Mouse (Mus musculus): ENCODE results near the gene Aoc1. TPM values are rescaled to one million over a fixed set of nuclear protein-coding genes. Genes with fewer than 3 reads are reported as not detected.

Gene Aoc1
- polyA plus RNA-seq, 1 experiment from 2014 or later = not detected

DNA sequence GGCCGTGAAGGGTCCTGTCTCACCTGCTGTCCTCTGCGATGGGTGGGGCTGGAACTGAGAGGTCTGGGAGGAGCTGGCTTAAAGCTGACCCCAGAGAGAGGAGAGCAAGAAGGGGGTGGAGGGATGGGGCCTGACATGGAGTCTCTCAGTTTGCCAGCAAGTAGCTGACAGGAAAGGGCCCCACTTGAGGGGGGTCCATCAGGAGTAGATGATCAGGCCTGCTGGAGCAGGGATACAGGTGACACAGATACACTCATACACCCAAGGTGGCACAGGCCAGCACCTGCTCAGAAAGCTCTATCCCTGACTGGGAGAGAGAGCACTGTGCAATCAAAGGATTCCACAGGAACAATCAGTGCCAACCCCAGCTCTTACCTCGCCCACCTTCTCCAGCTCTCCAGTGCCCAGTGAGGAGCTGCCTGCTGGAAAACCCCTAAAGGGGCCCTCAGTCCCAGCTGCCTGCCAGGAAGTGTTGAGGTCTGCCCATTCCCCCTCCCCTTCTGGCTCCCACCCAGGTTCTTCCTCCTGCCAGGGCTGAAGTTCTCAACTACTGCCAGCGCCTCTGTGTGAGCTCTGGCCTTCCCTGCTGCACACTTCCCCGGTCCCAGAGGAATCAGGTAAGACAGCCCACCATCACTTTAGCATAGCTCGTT is 31.6 kb upstream of the Aoc1 start, which contains the start of gene Tmem176b:
Gene Tmem176b, minus strand, starts transcription at position 524 of the 653 bp plus-strand sequence.
- Histone ChIP-seq H3K36me3 (peaks cover 34% of the 10 kb centered on the region), H3K4me3 (peak within 1 kb of the TSS; percentile 52), H3K4me1 (peaks cover 30% of the 10 kb centered on the region), H3K9me3 (replicated peaks) (no peaks in the 10 kb centered on the region), H3K27ac (peak within 1 kb of the TSS; percentile 86), H3K27me3 (ENCODE audit: low read depth, poor library complexity, severe bottlenecking) (no peaks in the 10 kb centered on the region)
- DNase-seq (ENCODE audit: low spot score) = peak; percentile 81
- WGBS = 16% methylated on average over 6 of the region's 6 CpGs

- H3K4me3 ChIP-seq = peak overlapping the region; percentile 52
- WGBS = 73% methylated on average over 11 of the region's 11 CpGs
- no peaks in the 10 kb centered on the region for H3K27me3 ChIP-seq (ENCODE audit: low read depth, poor library complexity, severe bottlenecking)
- H3K36me3 ChIP-seq = peaks cover 34% of the 10 kb centered on the region
- H3K9me3 ChIP-seq (replicated peaks) = no peaks in the 10 kb centered on the region
- H3K27ac ChIP-seq = peak overlapping the region; percentile 86
- no peak for DNase-seq (ENCODE audit: low spot score)
- peaks cover 30% of the 10 kb centered on the region for H3K4me1 ChIP-seq
Observed at GRCm38 (mm10) chr6:48842111-48842842, 30.4 kb upstream of the Aoc1 start.

- Histone ChIP-seq H3K4me3 (no peak overlapping the region), H3K36me3 (peaks cover 29% of the 10 kb centered on the region), H3K27ac (no peak overlapping the region), H3K27me3 (ENCODE audit: low read depth, poor library complexity, severe bottlenecking) (no peaks in the 10 kb centered on the region), H3K9me3 (replicated peaks) (no peaks in the 10 kb centered on the region), H3K4me1 (peaks cover 25% of the 10 kb centered on the region)
- no peak for DNase-seq (ENCODE audit: low spot score)
- 64% methylated on average over 4 of the region's 4 CpGs for WGBS
Observed at GRCm38 (mm10) chr6:48845086-48845485, 27.6 kb upstream of the Aoc1 start.

GRCm38 (mm10) chr6:48851820-48852491 is 20.7 kb upstream of the Aoc1 start:
- no peaks in the 10 kb centered on the region for H3K36me3 ChIP-seq
- peak overlapping the region; percentile 48 for H3K4me3 ChIP-seq
- H3K27me3 ChIP-seq (ENCODE audit: low read depth, poor library complexity, severe bottlenecking) = no peaks in the 10 kb centered on the region
- H3K27ac ChIP-seq = peak overlapping the region; percentile 89
- peak; percentile 81 for DNase-seq (ENCODE audit: low spot score)
- H3K4me1 ChIP-seq = peaks cover 8% of the 10 kb centered on the region
- 1% methylated on average over 29 of the region's 29 CpGs for WGBS
- no peaks in the 10 kb centered on the region for H3K9me3 ChIP-seq (replicated peaks)

DNA sequence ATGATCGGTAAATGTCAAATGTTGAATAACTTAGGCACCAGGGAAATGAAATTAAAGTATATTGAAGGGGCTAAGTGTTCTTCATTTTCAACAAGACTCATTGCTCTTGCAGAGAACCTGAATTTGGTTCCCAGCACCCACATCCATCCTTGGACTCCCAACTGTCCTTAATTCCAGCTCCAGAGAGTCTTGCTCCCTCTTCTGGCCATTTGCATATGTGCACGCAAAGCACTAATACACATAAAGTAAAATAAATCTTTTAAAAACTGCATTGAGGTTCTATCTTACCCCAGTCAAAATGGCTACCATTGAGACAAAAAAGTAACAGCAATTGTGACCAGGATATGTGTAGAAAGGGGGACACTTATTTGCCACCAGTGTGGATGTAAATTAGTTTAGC is 18.5 kb upstream of the Aoc1 start:
- no peaks in the 10 kb centered on the region for H3K9me3 ChIP-seq (replicated peaks)
- no peak for DNase-seq (ENCODE audit: low spot score)
- peaks cover 8% of the 10 kb centered on the region for H3K4me1 ChIP-seq
- no peaks in the 10 kb centered on the region for H3K36me3 ChIP-seq
- H3K27me3 ChIP-seq (ENCODE audit: low read depth, poor library complexity, severe bottlenecking) = no peaks in the 10 kb centered on the region
- H3K4me3 ChIP-seq = no peak overlapping the region
- 98% methylated on average over 2 of the region's 2 CpGs for WGBS
- no peak overlapping the region for H3K27ac ChIP-seq

- no peak for DNase-seq (ENCODE audit: low spot score)
- H3K27me3 ChIP-seq (ENCODE audit: low read depth, poor library complexity, severe bottlenecking) = no peaks in the 10 kb centered on the region
- WGBS = 56% methylated on average over 8 of the region's 8 CpGs
- H3K4me1 ChIP-seq = peaks cover 4% of the 10 kb centered on the region; the same call in 1 of the 2 replicates
- no peak overlapping the region for H3K27ac ChIP-seq
- no peaks in the 10 kb centered on the region for H3K9me3 ChIP-seq (replicated peaks)
- no peaks in the 10 kb centered on the region for H3K36me3 ChIP-seq
- no peak overlapping the region for H3K4me3 ChIP-seq
Observed at GRCm38 (mm10) chr6:48857613-48858302, 14.9 kb upstream of the Aoc1 start.

DNA sequence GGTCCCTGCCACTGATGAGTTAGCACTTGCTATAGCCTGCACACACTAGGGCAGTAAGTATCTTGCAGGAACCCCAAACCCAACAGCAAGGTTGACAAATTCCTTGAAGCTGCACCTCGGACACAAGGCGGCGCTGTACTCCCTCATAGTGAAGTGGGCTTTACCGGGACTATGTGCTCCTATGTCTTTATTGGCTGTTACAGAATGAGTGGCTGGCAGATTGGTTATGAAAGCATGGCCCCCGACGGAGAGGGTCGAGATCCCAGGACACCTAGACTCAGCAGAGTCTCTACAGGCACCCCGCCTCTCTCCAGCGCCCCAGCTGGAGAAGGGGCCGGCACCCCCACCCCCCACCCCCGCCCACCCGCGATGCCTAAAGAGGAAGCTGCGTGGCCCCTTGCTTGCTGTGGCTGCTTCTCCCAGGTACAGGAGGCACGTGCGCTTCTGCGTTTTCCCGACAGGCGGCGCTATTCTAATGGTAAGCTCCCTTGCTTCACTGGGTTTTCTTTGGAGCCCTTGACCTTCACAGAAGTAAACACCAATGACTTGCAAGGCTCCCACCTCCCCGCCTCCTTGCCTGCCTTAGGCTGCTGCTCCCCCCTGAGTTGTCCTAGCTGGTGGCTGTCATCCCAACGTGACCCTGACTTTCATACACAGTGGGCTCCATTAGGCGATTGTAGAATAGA is 12.4 kb upstream of the Aoc1 start:
- Histone ChIP-seq H3K36me3 (no peaks in the 10 kb centered on the region), H3K4me3 (peak overlapping the region; percentile 43), H3K4me1 (peaks cover 13% of the 10 kb centered on the region), H3K9me3 (replicated peaks) (no peaks in the 10 kb centered on the region), H3K27me3 (ENCODE audit: low read depth, poor library complexity, severe bottlenecking) (no peaks in the 10 kb centered on the region), H3K27ac (peak overlapping the region; percentile 37; the same call in 1 of the 2 replicates)
- DNase-seq (ENCODE audit: low spot score) = peak; percentile 63
- 16% methylated on average over 23 of the region's 23 CpGs for WGBS

- no peak for DNase-seq (ENCODE audit: low spot score)
- 96% methylated on average over 1 of the region's 1 CpGs for WGBS
- no peak overlapping the region for H3K4me3 ChIP-seq
Observed at GRCm38 (mm10) chr6:48860851-48861250, 11.8 kb upstream of the Aoc1 start.

DNA sequence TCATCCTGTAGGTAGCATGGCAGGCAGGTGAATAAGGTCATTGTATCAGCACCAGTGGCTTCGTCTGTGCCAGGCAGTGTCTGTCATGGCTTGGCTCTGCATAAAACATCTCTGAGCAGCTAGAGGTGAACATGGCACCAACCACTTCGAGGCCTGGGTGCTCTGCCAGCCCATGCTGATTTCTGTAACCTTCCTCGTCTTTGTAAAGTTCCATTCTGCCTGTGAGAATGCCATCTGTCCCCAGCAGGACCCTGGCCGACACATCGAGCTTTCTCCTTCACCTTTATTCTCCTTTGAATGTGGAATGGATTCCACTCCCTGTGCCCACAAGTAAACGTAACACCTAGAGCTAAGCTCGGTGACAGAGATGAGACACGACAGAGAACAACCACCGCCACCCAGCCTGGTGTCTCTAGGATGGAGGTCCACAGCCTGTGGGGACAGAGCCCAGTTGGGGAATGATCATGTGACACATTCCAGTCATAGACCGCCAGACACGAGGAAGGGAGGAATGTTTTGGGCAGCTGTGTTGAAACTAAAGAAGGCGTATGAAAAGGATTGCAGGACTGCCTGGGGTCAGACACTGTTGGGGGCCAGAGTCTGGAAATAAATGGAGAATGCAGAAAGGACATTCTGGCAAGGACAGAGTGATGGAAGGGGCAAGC is 10.9 kb upstream of the Aoc1 start:
- H3K36me3 ChIP-seq = no peaks in the 10 kb centered on the region
- no peak overlapping the region for H3K27ac ChIP-seq
- no peak for DNase-seq (ENCODE audit: low spot score)
- no peak overlapping the region for H3K4me3 ChIP-seq
- peaks cover 13% of the 10 kb centered on the region for H3K4me1 ChIP-seq
- 89% methylated on average over 12 of the region's 12 CpGs for WGBS
- H3K9me3 ChIP-seq (replicated peaks) = no peaks in the 10 kb centered on the region
- H3K27me3 ChIP-seq (ENCODE audit: low read depth, poor library complexity, severe bottlenecking) = no peaks in the 10 kb centered on the region

More at GRCm38 (mm10) chr6:48860851-48861250, 11.8 kb upstream of the Aoc1 start:
- Histone ChIP-seq H3K36me3 (no peaks in the 10 kb centered on the region), H3K27ac (no peak overlapping the region), H3K27me3 (ENCODE audit: low read depth, poor library complexity, severe bottlenecking) (no peaks in the 10 kb centered on the region), H3K9me3 (replicated peaks) (no peaks in the 10 kb centered on the region), H3K4me1 (peaks cover 13% of the 10 kb centered on the region)

- no peaks in the 10 kb centered on the region for H3K27me3 ChIP-seq (ENCODE audit: low read depth, poor library complexity, severe bottlenecking)
- DNase-seq (ENCODE audit: low spot score) = no peak
- 85% methylated on average over 4 of the region's 4 CpGs for WGBS
- no peaks in the 10 kb centered on the region for H3K36me3 ChIP-seq
- H3K27ac ChIP-seq = no peak overlapping the region
- peaks cover 13% of the 10 kb centered on the region for H3K4me1 ChIP-seq
- no peaks in the 10 kb centered on the region for H3K9me3 ChIP-seq (replicated peaks)
- no peak overlapping the region for H3K4me3 ChIP-seq
Observed at GRCm38 (mm10) chr6:48862816-48863215, 9.9 kb upstream of the Aoc1 start.

DNA sequence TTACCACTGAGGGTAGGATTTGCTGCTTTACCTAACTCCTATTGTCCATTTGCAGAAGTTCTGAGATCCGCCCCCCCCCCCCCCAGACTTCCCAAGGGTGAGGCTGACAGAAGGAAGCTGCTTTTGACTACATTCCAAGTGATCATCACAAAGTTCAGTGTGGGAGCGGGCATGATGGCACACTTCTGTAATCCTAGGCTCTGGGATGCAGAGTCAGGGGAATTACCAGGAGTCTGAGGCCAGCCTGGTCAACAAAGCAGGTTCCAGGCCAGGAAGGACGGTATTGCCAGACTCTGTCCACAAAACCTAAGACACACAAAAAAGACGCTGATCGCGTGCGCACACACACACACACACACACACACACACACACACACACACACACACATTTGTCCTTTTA is 9.2 kb upstream of the Aoc1 start:
- no peak overlapping the region for H3K27ac ChIP-seq
- H3K4me1 ChIP-seq = peaks cover 13% of the 10 kb centered on the region
- H3K4me3 ChIP-seq = no peak overlapping the region
- no peak for DNase-seq (ENCODE audit: low spot score)
- 90% methylated on average over 7 of the region's 7 CpGs for WGBS
- no peaks in the 10 kb centered on the region for H3K27me3 ChIP-seq (ENCODE audit: low read depth, poor library complexity, severe bottlenecking)
- no peaks in the 10 kb centered on the region for H3K36me3 ChIP-seq
- H3K9me3 ChIP-seq (replicated peaks) = no peaks in the 10 kb centered on the region

- Histone ChIP-seq H3K9me3 (replicated peaks) (no peaks in the 10 kb centered on the region), H3K4me3 (no peak overlapping the region), H3K27me3 (ENCODE audit: low read depth, poor library complexity, severe bottlenecking) (no peaks in the 10 kb centered on the region), H3K4me1 (peaks cover 13% of the 10 kb centered on the region), H3K27ac (no peak overlapping the region), H3K36me3 (no peaks in the 10 kb centered on the region)
- WGBS = 33% methylated on average over 3 of the region's 3 CpGs
- no peak for DNase-seq (ENCODE audit: low spot score)
Observed at GRCm38 (mm10) chr6:48864181-48864580, 8.5 kb upstream of the Aoc1 start.

All from limb, embryonic 10.5 days (tissue).